In the genomic region with DNA sequence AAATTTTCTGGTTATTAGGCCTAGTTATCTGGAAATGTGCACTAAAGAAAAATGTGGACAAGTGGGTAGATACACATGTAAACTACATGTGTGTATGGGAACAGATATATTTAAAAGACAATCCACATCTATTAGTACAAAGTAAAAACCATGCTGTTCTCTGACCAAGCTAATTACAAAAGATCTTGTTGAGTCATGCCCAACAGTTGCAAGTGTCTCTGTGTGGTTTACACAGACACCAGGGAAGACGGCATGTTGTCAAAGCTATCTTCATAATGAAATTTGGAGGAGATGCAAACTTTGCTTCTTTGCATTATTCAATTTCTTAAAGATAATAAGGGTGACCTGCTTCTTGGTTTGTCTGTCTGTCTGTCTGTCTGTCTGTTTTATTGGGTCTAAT, we compare ENCODE assay signal across 28 mouse cellular contexts. TPM values are rescaled to one million over a fixed set of nuclear protein-coding genes. Genes with fewer than 3 reads are reported as not detected.
DNase-seq lines count a peak whose midpoint lies in the region; ATAC-seq and TF ChIP-seq lines count a peak whose summit lies in the region.
"Had no signal": no experiment of that assay in that cellular context is flagged by ENCODE, and none has a peak within 500 bp of the region (broad histone marks: within the 10 kb centered on the region; RNA-seq: fewer than 3 reads in every experiment).

No protein-coding gene starts in this region.

- no peaks in the 10 kb centered on the region for H3K36me3 ChIP-seq in megakaryocyte, embryonic 14.5 days (replicated peaks; ENCODE audit: low read length)
- no peaks in the 10 kb centered on the region for H3K36me3 ChIP-seq in macrophage (ENCODE audit: inconsistent target)
- H3K36me3 ChIP-seq: forebrain, embryonic 10.5 days; heart, embryonic 12.5 days; heart, embryonic 15.5 days; hindbrain, embryonic 10.5 days; hindbrain, embryonic 13.5 days; intestine, embryonic 15.5 days had no signal

- no peak for TF ChIP-seq POLR2A in bone marrow macrophage, adult 2 months (IDR thresholded peaks at IDR 0.05; ENCODE audit: borderline replicate concordance, low read depth, low read length)

- H3K27ac ChIP-seq in bone marrow macrophage, adult 2 months (ENCODE audit: insufficient read depth, low read depth, low read length) = peak overlapping the region; percentile 54
- H3K27ac ChIP-seq in macrophage = peak overlapping the region; percentile 94
- H3K27ac ChIP-seq: forebrain, embryonic 10.5 days; forebrain, embryonic 13.5 days; gastrocnemius, adult 2 months; heart, embryonic 15.5 days; hindbrain, embryonic 10.5 days; hindbrain, embryonic 13.5 days; intestine, embryonic 15.5 days had no signal

- H3K4me1 ChIP-seq in megakaryocyte, embryonic 14.5 days = peaks cover 79% of the 10 kb centered on the region
- H3K4me1 ChIP-seq in bone marrow macrophage, adult 2 months (ENCODE audit: control insufficient read depth, insufficient read depth, low read length) = peaks cover 36% of the 10 kb centered on the region

- no peak for ATAC-seq in megakaryocyte, adult 5-6 weeks (ENCODE audit: poor library complexity, severe bottlenecking)
- ATAC-seq: CD4-positive, CD25-positive, alpha-beta regulatory T cell, adult 4 months; forebrain, embryonic 13.5 days; forebrain, embryonic 16.5 days; hindbrain, embryonic 16.5 days; intestine, embryonic 15.5 days; Patski had no signal

- H3K79me2 ChIP-seq in macrophage (ENCODE audit: inconsistent target) = peaks cover 31% of the 10 kb centered on the region; the same call in 1 of the 2 replicates

- no peaks in the 10 kb centered on the region for H3K9me3 ChIP-seq in megakaryocyte, embryonic 14.5 days
- H3K9me3 ChIP-seq: forebrain, embryonic 10.5 days; forebrain, embryonic 13.5 days; heart, embryonic 12.5 days; heart, embryonic 15.5 days; hindbrain, embryonic 10.5 days; hindbrain, embryonic 13.5 days; intestine, embryonic 15.5 days had no signal

- H3K27me3 ChIP-seq in megakaryocyte, embryonic 14.5 days (replicated peaks) = no peaks in the 10 kb centered on the region
- H3K27me3 ChIP-seq: forebrain, embryonic 13.5 days; heart, embryonic 12.5 days; heart, embryonic 15.5 days; hindbrain, embryonic 13.5 days; intestine, embryonic 15.5 days; Patski had no signal

- no peak for TF ChIP-seq CTCF in bone marrow macrophage, adult 2 months (IDR thresholded peaks at IDR 0.05; ENCODE audit: low read depth, low read length)

- DNase-seq in frontal cortex, postnatal 36 days (ENCODE audit: low spot score in 2 of 2) = no peak
- no peak for DNase-seq in retina, postnatal 1 day
- no peak for DNase-seq in thymus, postnatal 10 days (ENCODE audit: low spot score in 2 of 2)
- DNase-seq: adrenal gland, postnatal 10 days; adrenal gland, postnatal 36 days; cerebellum, adult 11 months; cerebellum, adult 2 months; cerebellum, adult 9-11 months; cerebellum, postnatal 25 days; gastrocnemius, adult 2 months; gastrocnemius, postnatal 25 days; heart, postnatal 10 days; heart, postnatal 36 days had no signal

- H3K4me3 ChIP-seq in megakaryocyte, embryonic 14.5 days (replicated peaks) = peak overlapping the region; percentile 69
- no peak overlapping the region for H3K4me3 ChIP-seq in bone marrow macrophage, adult 2 months (ENCODE audit: insufficient read depth, low read length)
- H3K4me3 ChIP-seq in macrophage (ENCODE audit: inconsistent target) = no peak overlapping the region
- H3K4me3 ChIP-seq: forebrain, embryonic 10.5 days; forebrain, embryonic 13.5 days; gastrocnemius, adult 2 months; heart, embryonic 12.5 days; heart, embryonic 15.5 days; hindbrain, embryonic 10.5 days; hindbrain, embryonic 13.5 days; intestine, embryonic 15.5 days had no signal

- WGBS in macrophage (ENCODE audit: missing documents) = 0% methylated on average over 1 of the region's 1 CpGs

RNA-seq across cellular contexts. Expression of gene Trdmt1, which starts 4.6 kb away (rescaled TPM):
- polyA plus RNA-seq in megakaryocyte, embryonic 14.5 days (2012; ENCODE audit: insufficient read depth, low replicate concordance) = 0.82 TPM in 1 of 2 replicates, not detected in the other
- total RNA-seq in megakaryocyte, adult 5-6 weeks (2015) = 11.9 and 15.6 TPM in 2 replicates
- 16.5 and 21.9 TPM in 2 replicates for total RNA-seq in megakaryocyte, adult 5-6 weeks (2017)
- 3.9 and 6.9 TPM in 2 replicates for polyA plus RNA-seq in bone marrow macrophage, adult 2 months (2012; ENCODE audit: insufficient read depth, insufficient read length, missing spikeins)
- total RNA-seq in macrophage (2018; cell fraction: chromatin; rRNA removed) = 10 to 100 TPM in 3 of 26 experiments, 1 to 10 TPM in 23; 2.1 to 11.2 (median 7.7) TPM
- 1 to 10 TPM; 3.5 to 6.7 (median 4.7) TPM for total RNA-seq in macrophage (2018; cell fraction: cytosol; rRNA removed)
- 1 to 10 TPM; 2.4 to 9.7 (median 4.9) TPM for total RNA-seq in macrophage (2018; cell fraction: nucleus; rRNA removed)
- 6.1 to 7.7 TPM (median 6.1 TPM) in 3 replicates for polyA plus RNA-seq in macrophage (2018)

RNA-seq across cellular contexts. Expression of gene Vim, which starts 33.9 kb away (rescaled TPM):
- polyA plus RNA-seq in megakaryocyte, embryonic 14.5 days (2012; ENCODE audit: insufficient read depth, low replicate concordance) = 168 and 727 TPM in 2 replicates
- total RNA-seq in megakaryocyte, adult 5-6 weeks (2015) = 3,013 and 3,476 TPM in 2 replicates
- 2,898 and 3,189 TPM in 2 replicates for total RNA-seq in megakaryocyte, adult 5-6 weeks (2017)
- polyA plus RNA-seq in bone marrow macrophage, adult 2 months (2012; ENCODE audit: insufficient read depth, insufficient read length, missing spikeins) = 1,643 and 1,732 TPM in 2 replicates
- 1,000 to 10,000 TPM in 11 of 26 experiments, 100 to 1,000 TPM in 15; 356 to 3,689 (median 853) TPM for total RNA-seq in macrophage (2018; cell fraction: chromatin; rRNA removed)
- 1,000 to 10,000 TPM; 1,475 to 4,121 (median 2,080) TPM for total RNA-seq in macrophage (2018; cell fraction: cytosol; rRNA removed)
- total RNA-seq in macrophage (2018; cell fraction: nucleus; rRNA removed) = 1,000 to 10,000 TPM in 22 of 26 experiments, 100 to 1,000 TPM in 4; 768 to 3,052 (median 1,507) TPM
- polyA plus RNA-seq in macrophage (2018) = 760 to 2,516 TPM (median 1,050 TPM) in 3 replicates

RNA-seq across cellular contexts. Expression of gene Cubn, which starts 48.2 kb away (rescaled TPM):
- not detected in 2 replicates for polyA plus RNA-seq in megakaryocyte, embryonic 14.5 days (2012; ENCODE audit: insufficient read depth, low replicate concordance)
- total RNA-seq in megakaryocyte, adult 5-6 weeks (2015) = 0.02 TPM in 1 of 2 replicates, not detected in the other
- not detected in 2 replicates for total RNA-seq in megakaryocyte, adult 5-6 weeks (2017)
- polyA plus RNA-seq in bone marrow macrophage, adult 2 months (2012; ENCODE audit: insufficient read depth, insufficient read length, missing spikeins) = 0.08 TPM in 1 of 2 replicates, not detected in the other
- total RNA-seq in macrophage (2018; cell fraction: chromatin; rRNA removed) = 1 to 10 TPM in 2 of 26 experiments, under 1 TPM in 7, not detected in 17; 0.06 to 1.3 (median 0.14) TPM
- total RNA-seq in macrophage (2018; cell fraction: cytosol; rRNA removed) = under 1 TPM in 7 of 26 experiments, not detected in 19; under 0.01 to 0.10 (median under 0.01) TPM
- total RNA-seq in macrophage (2018; cell fraction: nucleus; rRNA removed) = under 1 TPM in 10 of 26 experiments, not detected in 16; 0.04 to 0.69 (median 0.15) TPM
- not detected in 3 replicates for polyA plus RNA-seq in macrophage (2018)
